Mouse (Mus musculus): ENCODE measurements at regions not wholly inside any gene's neighbourhood (a gene's known extent, or its start where the extent isn't known, plus 50 kb on each side); places are given as distances from the start of the nearest gene placed in this dataset.

GRCm38 (mm10) chr1:148924506-148924905 is 1036.6 kb downstream of the Pla2g4a start:
- no peak for ATAC-seq (ENCODE audit: low FRiP score)
- H3K27me3 ChIP-seq (ENCODE audit: control insufficient read depth, insufficient read depth, low read length) = no peaks in the 10 kb centered on the region
- no peaks in the 10 kb centered on the region for H3K36me3 ChIP-seq (ENCODE audit: control insufficient read depth, insufficient read depth, low read length)
- 68% methylated on average over 2 of the region's 2 CpGs for WGBS
- H3K4me2 ChIP-seq = no peak overlapping the region
- no peak for DNase-seq (ENCODE audit: low spot score, missing footprints)
- H3K9me3 ChIP-seq (ENCODE audit: control insufficient read depth, low read length) = no peaks in the 10 kb centered on the region
- no peak overlapping the region for H3K27ac ChIP-seq (ENCODE audit: low read depth, low read length)
- no peak overlapping the region for H3K4me3 ChIP-seq (ENCODE audit: low read depth, low read length)
- H3K4me1 ChIP-seq (ENCODE audit: control insufficient read depth, insufficient read depth, low read length) = no peaks in the 10 kb centered on the region
- H3K9ac ChIP-seq (ENCODE audit: low read length) = no peak overlapping the region

GRCm38 (mm10) chr1:148917062-148917461 is 1044.0 kb downstream of the Pla2g4a start:
- DNase-seq (ENCODE audit: low spot score, missing footprints) (no peak), ATAC-seq (ENCODE audit: low FRiP score) (no peak)
- no peaks in the 10 kb centered on the region for H3K4me1 ChIP-seq (ENCODE audit: control insufficient read depth, insufficient read depth, low read length)
- H3K4me3 ChIP-seq (ENCODE audit: low read depth, low read length) = no peak overlapping the region
- H3K4me2 ChIP-seq = no peak overlapping the region
- H3K27ac ChIP-seq (ENCODE audit: low read depth, low read length) = no peak overlapping the region
- no peak overlapping the region for H3K9ac ChIP-seq (ENCODE audit: low read length)
- no peaks in the 10 kb centered on the region for H3K9me3 ChIP-seq (ENCODE audit: control insufficient read depth, low read length)
- H3K27me3 ChIP-seq (ENCODE audit: control insufficient read depth, insufficient read depth, low read length) = no peaks in the 10 kb centered on the region
- H3K36me3 ChIP-seq (ENCODE audit: control insufficient read depth, insufficient read depth, low read length) = no peaks in the 10 kb centered on the region

GRCm38 (mm10) chr1:148912819-148913218 is 1048.3 kb downstream of the Pla2g4a start:
- Histone ChIP-seq H3K4me3 (ENCODE audit: low read depth, low read length) (no peak overlapping the region), H3K9me3 (ENCODE audit: control insufficient read depth, low read length) (no peaks in the 10 kb centered on the region), H3K27ac (ENCODE audit: low read depth, low read length) (no peak overlapping the region), H3K4me2 (no peak overlapping the region), H3K4me1 (ENCODE audit: control insufficient read depth, insufficient read depth, low read length) (no peaks in the 10 kb centered on the region), H3K27me3 (ENCODE audit: control insufficient read depth, insufficient read depth, low read length) (no peaks in the 10 kb centered on the region), H3K9ac (ENCODE audit: low read length) (no peak overlapping the region), H3K36me3 (ENCODE audit: control insufficient read depth, insufficient read depth, low read length) (no peaks in the 10 kb centered on the region)
- ATAC-seq (ENCODE audit: low FRiP score) (no peak), DNase-seq (ENCODE audit: low spot score, missing footprints) (no peak)
- 86% methylated on average over 1 of the region's 1 CpGs for WGBS

GRCm38 (mm10) chr1:148904067-148904466 is 1057.0 kb downstream of the Pla2g4a start:
- Histone ChIP-seq H3K4me3 (ENCODE audit: low read depth, low read length) (no peak overlapping the region), H3K27ac (ENCODE audit: low read depth, low read length) (no peak overlapping the region), H3K9me3 (ENCODE audit: control insufficient read depth, low read length) (no peaks in the 10 kb centered on the region), H3K36me3 (ENCODE audit: control insufficient read depth, insufficient read depth, low read length) (no peaks in the 10 kb centered on the region), H3K4me1 (ENCODE audit: control insufficient read depth, insufficient read depth, low read length) (no peaks in the 10 kb centered on the region), H3K9ac (ENCODE audit: low read length) (no peak overlapping the region), H3K4me2 (no peak overlapping the region), H3K27me3 (ENCODE audit: control insufficient read depth, insufficient read depth, low read length) (no peaks in the 10 kb centered on the region)
- DNase-seq (ENCODE audit: low spot score, missing footprints) (no peak), ATAC-seq (ENCODE audit: low FRiP score) (no peak)

- H3K27me3 ChIP-seq (ENCODE audit: control insufficient read depth, insufficient read depth, low read length) = no peaks in the 10 kb centered on the region
Measured at GRCm38 (mm10) chr1:148903093-148903492, 1058.0 kb downstream of the Pla2g4a start.

GRCm38 (mm10) chr1:148901319-148902033 is 1059.6 kb downstream of the Pla2g4a start:
- H3K4me2 ChIP-seq = no peak overlapping the region
- no peaks in the 10 kb centered on the region for H3K9me3 ChIP-seq (ENCODE audit: control insufficient read depth, low read length)
- no peak overlapping the region for H3K9ac ChIP-seq (ENCODE audit: low read length)
- no peak overlapping the region for H3K27ac ChIP-seq (ENCODE audit: low read depth, low read length)
- H3K4me3 ChIP-seq (ENCODE audit: low read depth, low read length) = no peak overlapping the region
- H3K36me3 ChIP-seq (ENCODE audit: control insufficient read depth, insufficient read depth, low read length) = no peaks in the 10 kb centered on the region
- H3K27me3 ChIP-seq (ENCODE audit: control insufficient read depth, insufficient read depth, low read length) = no peaks in the 10 kb centered on the region
- 90% methylated on average over 2 of the region's 2 CpGs for WGBS
- ATAC-seq (ENCODE audit: low FRiP score) (no peak), DNase-seq (ENCODE audit: low spot score, missing footprints) (no peak)
- no peaks in the 10 kb centered on the region for H3K4me1 ChIP-seq (ENCODE audit: control insufficient read depth, insufficient read depth, low read length)

More at GRCm38 (mm10) chr1:148903093-148903492, 1058.0 kb downstream of the Pla2g4a start:
- ATAC-seq (ENCODE audit: low FRiP score) (no peak), DNase-seq (ENCODE audit: low spot score, missing footprints) (no peak)
- Histone ChIP-seq H3K27ac (ENCODE audit: low read depth, low read length) (no peak overlapping the region), H3K4me3 (ENCODE audit: low read depth, low read length) (no peak overlapping the region), H3K9me3 (ENCODE audit: control insufficient read depth, low read length) (no peaks in the 10 kb centered on the region), H3K4me2 (no peak overlapping the region), H3K36me3 (ENCODE audit: control insufficient read depth, insufficient read depth, low read length) (no peaks in the 10 kb centered on the region), H3K9ac (ENCODE audit: low read length) (no peak overlapping the region), H3K4me1 (ENCODE audit: control insufficient read depth, insufficient read depth, low read length) (no peaks in the 10 kb centered on the region)

GRCm38 (mm10) chr1:148870788-148871187 is 1090.3 kb downstream of the Pla2g4a start:
- Histone ChIP-seq H3K27me3 (ENCODE audit: control insufficient read depth, insufficient read depth, low read length) (no peaks in the 10 kb centered on the region), H3K4me2 (no peak overlapping the region), H3K27ac (ENCODE audit: low read depth, low read length) (no peak overlapping the region), H3K4me1 (ENCODE audit: control insufficient read depth, insufficient read depth, low read length) (no peaks in the 10 kb centered on the region), H3K9ac (ENCODE audit: low read length) (no peak overlapping the region), H3K9me3 (ENCODE audit: control insufficient read depth, low read length) (no peaks in the 10 kb centered on the region), H3K4me3 (ENCODE audit: low read depth, low read length) (no peak overlapping the region), H3K36me3 (ENCODE audit: control insufficient read depth, insufficient read depth, low read length) (no peaks in the 10 kb centered on the region)
- 85% methylated on average over 1 of the region's 1 CpGs for WGBS
- ATAC-seq (ENCODE audit: low FRiP score) = no peak
- no peak for DNase-seq (ENCODE audit: low spot score, missing footprints)

- WGBS = 80% methylated on average over 2 of the region's 2 CpGs
- ATAC-seq (ENCODE audit: low FRiP score) = no peak
- Histone ChIP-seq H3K27me3 (ENCODE audit: control insufficient read depth, insufficient read depth, low read length) (no peaks in the 10 kb centered on the region), H3K4me2 (no peak overlapping the region), H3K27ac (ENCODE audit: low read depth, low read length) (no peak overlapping the region), H3K9me3 (ENCODE audit: control insufficient read depth, low read length) (no peaks in the 10 kb centered on the region), H3K9ac (ENCODE audit: low read length) (no peak overlapping the region), H3K4me3 (ENCODE audit: low read depth, low read length) (no peak overlapping the region), H3K36me3 (ENCODE audit: control insufficient read depth, insufficient read depth, low read length) (no peaks in the 10 kb centered on the region), H3K4me1 (ENCODE audit: control insufficient read depth, insufficient read depth, low read length) (no peaks in the 10 kb centered on the region)
- DNase-seq (ENCODE audit: low spot score, missing footprints) = no peak
Measured at GRCm38 (mm10) chr1:148863582-148863981, 1097.5 kb downstream of the Pla2g4a start.

- no peaks in the 10 kb centered on the region for H3K27me3 ChIP-seq (ENCODE audit: control insufficient read depth, insufficient read depth, low read length)
- whole genome bisulfite sequencing = 88% methylated on average over 1 of the region's 1 CpGs
- H3K9me3 ChIP-seq (ENCODE audit: control insufficient read depth, low read length) = no peaks in the 10 kb centered on the region
- H3K27ac ChIP-seq (ENCODE audit: low read depth, low read length) = no peak overlapping the region
- H3K36me3 ChIP-seq (ENCODE audit: control insufficient read depth, insufficient read depth, low read length) = no peaks in the 10 kb centered on the region
- no peak overlapping the region for H3K4me2 ChIP-seq
- H3K4me1 ChIP-seq (ENCODE audit: control insufficient read depth, insufficient read depth, low read length) = no peaks in the 10 kb centered on the region
- no peak overlapping the region for H3K9ac ChIP-seq (ENCODE audit: low read length)
- H3K4me3 ChIP-seq (ENCODE audit: low read depth, low read length) = no peak overlapping the region
- ATAC-seq (ENCODE audit: low FRiP score) (no peak), DNase-seq (ENCODE audit: low spot score, missing footprints) (no peak)
Measured at GRCm38 (mm10) chr1:148852990-148853389, 1108.1 kb downstream of the Pla2g4a start.

Measured in midbrain, embryonic 11.5 days (tissue).